Mouse (Mus musculus): ENCODE results near the gene Nol11.

DNA sequence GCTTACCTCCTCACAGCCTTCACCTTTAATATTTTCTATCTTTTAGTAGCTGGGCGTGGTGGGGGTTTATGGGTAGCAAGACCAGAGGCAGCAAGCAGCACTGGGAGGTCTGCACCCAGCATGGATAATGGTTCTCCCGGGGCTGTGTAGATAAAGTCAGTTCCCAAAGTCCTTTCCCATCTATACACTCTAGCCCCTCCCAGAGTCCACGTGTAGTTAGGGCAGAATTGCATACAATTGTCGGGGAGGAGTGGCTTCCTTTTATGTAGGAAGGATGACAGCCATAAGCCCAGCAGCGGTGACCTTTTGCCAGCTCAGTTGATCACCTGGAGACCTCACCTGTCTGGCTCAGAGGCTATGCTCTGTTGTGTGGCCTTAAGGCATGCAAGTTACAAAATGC, 35.5 kb downstream of the Nol11 start:
- no peak for TF ChIP-seq POLR2A (IDR thresholded peaks at IDR 0.05; ENCODE audit: insufficient read depth, low read length)
- no peak for TF ChIP-seq CTCF (IDR thresholded peaks at IDR 0.05; ENCODE audit: low read depth, low read length)

Measured in ES-Bruce4 (cell line).